Mouse (Mus musculus) cortical plate, adult 2 months (tissue): ENCODE data around the gene Frzb.

Experiments used
- CTCF ChIP-seq: fragments of 200-500 bp; IDR thresholded peaks from 2 replicates; pipeline ENCODE4 v1.5.1; 2011; ENCODE audit warnings: mild to moderate bottlenecking, control low read depth, low read length; ENCODE audit not compliant: insufficient read depth; ENCODE audit errors: extremely low read depth
- POLR2A ChIP-seq: fragments of 200-500 bp; IDR thresholded peaks from 2 replicates; pipeline ENCODE4 v1.6.1; 2011; ENCODE audit warnings: mild to moderate bottlenecking, low read length, control low read depth; ENCODE audit not compliant: insufficient read depth; ENCODE audit errors: extremely low read depth

GRCm38 (mm10) chr2:80475831-80476230 is 28.4 kb upstream of the Frzb start:
- no peak for TF ChIP-seq CTCF
- TF ChIP-seq POLR2A: no peak
